Mouse (Mus musculus) gastrocnemius, adult 8-10 months (tissue): Measurements from ENCODE around the gene Opcml. TPM values are rescaled to one million over a fixed set of nuclear protein-coding genes. Genes with fewer than 3 reads are reported as not detected.

Experiments
- DNase-seq, 2 experiments: peaks; one replicate each; pipeline ENCODE4 v3.0.0; 2022; ENCODE audit warnings: low spot score in 2 of 2
- total RNA-seq, 4 experiments: library from RNA; stranded (reverse); gene quantifications; 2 replicates each; pipeline ENCODE4 v1.2.4; 2022

Opcml gene
- 1 to 10 TPM in 3 of 4 experiments, under 1 TPM in 1; 0.97 to 1.8 (median 1.2) TPM for total RNA-seq

GRCm38 (mm10) chr9:27790725-27791638, at the start of gene Opcml:
Gene Opcml (plus strand): TSS chr9:27790775.
- DNase-seq = no peak

DNA sequence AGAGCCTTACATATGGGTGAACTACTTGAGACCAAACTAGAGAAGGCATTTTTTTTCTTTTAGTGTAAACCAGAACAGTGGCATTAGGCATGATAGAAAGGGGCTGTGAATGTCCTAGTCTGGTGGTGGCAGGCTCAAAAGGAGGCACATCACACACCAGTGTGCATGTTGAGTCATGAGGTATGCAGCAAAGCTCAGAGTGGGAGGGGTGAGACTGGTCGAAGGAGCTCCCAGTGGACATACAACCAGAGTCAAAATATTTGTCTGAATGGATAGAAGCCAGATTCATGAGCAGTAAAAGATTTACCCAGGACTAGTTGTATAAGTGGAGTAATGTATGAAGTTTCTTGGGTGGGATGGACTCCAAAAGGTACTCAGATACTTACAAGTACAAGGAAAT, 31.9 kb upstream of the Opcml start:
- DNase-seq = no peak

DNA sequence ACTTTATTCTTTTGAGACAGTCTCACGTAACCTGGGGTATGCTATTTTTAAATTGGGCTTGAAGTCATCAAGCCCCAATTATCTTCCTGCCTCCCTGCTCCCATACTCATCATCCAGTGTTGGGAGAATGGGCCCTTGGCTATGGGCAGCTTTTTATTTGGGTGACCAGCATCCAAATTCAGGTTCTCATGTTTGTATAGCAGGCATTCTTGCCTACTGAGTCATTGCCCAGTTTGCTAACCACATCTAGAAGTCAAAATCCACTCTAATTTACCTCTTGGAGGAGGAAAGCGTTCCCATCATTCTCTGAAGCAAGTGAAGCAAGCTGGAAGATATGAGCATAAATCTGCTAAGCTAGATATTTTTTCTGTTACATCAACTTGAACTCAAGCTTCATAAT, 29.4 kb upstream of the Opcml start:
- no peak for DNase-seq

DNA sequence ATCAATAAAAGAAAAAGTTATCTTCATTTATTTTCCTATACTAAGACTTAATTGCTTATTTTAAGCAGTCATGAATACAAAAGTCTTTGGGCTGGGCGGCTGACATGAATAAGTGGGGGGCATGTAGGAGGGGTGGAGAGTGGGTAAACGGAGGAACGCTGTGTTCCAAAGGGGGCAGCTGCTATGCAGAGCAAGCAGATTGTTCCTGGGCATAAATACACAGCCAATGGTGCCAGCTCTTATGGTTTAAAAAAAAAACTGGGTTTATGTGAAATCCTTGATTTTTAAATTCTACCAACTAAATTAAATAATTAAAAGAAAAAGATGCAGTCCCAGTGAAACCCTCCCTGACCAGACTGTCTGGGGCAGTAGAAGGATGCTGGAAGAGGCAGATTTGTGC, 24.1 kb upstream of the Opcml start:
- no peak for DNase-seq

DNA sequence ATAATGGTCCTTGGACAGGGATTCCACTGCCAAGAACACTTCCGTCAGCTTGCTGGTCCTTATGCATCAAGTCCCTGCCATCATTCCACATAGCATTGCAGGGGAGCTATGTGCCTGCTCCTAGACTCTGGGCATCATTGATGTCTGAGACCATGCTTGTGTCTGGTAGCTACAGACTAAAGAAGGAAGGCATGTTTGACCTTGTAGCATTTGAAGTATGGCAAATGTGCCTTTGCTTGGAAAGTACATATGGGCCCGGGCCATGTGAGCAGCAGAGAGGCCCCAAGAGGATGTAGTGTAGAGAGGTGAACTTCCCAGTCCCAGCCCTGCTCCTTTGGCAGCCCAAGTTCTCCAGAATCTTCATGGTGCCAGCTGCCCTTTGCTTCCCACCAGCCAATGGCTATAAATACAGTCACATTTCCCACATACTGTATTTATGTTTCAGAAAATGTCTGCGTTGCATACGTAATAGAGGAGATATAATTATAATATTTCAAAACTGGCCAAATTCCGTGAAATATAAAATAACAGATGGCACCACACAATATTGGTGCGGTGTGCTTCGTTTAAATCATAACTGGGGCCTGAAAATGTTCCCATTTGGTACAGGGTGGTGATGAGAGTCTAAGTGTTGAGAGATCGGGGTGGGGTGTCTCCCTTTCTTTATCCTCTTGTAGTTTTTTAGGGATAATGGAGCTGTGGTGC, 23.2 kb upstream of the Opcml start:
- DNase-seq = no peak

DNA sequence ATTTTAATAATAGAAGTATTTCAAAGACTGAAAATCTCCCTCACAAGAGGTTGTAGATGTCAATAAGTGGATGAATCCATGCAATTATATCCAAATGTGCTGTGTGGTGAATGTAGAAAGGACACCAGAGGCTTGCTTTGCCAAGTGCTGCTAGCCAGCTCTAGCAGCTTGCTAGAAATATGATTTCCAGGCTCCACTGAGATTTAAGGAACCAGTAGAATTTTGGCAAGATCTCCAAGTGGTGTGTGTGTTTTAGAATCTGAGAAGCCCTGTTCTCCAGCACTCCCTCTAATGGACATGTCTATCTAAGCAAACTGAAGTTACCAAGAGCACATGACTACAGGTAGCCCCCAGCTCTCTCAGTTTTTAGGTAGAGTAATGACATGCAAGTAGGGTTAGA, 21.8 kb upstream of the Opcml start:
- DNase-seq = no peak

GRCm38 (mm10) chr9:27781291-27781993, 9.1 kb upstream of the Opcml start:
- DNase-seq = no peak

DNA sequence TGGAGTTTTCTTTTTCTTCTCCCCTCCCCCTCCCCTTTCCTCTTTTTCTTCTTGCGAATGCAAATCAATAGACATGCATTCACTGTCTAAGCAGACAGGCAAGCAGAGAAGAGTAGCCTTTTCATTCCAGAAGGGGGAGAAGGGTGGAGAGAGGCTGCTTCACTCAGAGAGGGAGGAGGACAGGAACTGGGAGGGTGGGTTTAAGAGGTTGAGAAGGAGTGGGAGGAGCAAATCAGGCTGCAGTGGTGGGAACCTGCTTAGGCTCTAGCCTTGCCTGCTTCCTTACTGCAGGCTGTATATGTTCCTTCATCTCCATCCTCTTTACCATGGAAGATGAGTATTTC, 8.6 kb upstream of the Opcml start:
- no peak for DNase-seq

DNA sequence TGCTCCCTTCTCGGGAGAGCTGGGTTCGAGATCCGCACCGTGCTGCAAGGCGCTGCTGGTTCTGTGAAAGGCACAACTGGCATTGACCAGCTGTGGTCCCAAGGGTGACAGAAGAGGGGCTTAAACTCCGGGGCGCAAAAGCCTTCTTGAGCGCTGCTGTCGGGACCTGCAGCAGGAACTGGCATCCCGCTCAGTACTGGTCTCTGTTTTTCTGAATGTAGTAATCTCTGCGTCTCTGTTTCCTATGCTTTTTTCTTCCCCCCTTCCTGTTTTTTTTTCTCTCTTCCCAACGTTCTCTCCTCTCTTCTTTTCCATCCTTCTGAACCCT, 1.0 kb downstream of the Opcml start:
- DNase-seq = no peak

GRCm38 (mm10) chr9:27792226-27792625, 1.7 kb downstream of the Opcml start:
- DNase-seq = no peak

- DNase-seq = no peak
These were observed 2.4 kb downstream of the Opcml start for GRCm38 (mm10) chr9:27792994-27793393.

- DNase-seq = no peak
These were observed 6.0 kb downstream of the Opcml start for GRCm38 (mm10) chr9:27796535-27796934.

DNA sequence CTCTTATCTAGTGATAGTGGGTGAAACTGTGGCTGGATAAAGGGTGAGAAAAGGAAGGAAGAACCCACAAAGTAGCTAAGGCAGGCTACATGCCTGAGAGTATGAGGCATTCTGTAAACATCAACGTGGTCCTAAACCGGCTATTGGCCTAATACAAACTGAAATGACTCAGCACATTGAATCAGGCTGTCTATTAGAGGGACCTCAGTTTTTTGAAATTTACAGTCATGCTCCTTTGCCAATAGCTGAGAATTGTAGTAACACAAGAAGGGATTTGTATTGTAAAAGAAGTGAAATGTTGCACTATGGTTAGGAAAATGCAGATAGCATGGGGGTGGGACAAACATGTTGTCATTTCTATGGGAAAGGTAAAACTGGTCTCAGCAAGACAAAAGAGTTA, 10.4 kb downstream of the Opcml start:
- DNase-seq = no peak

DNA sequence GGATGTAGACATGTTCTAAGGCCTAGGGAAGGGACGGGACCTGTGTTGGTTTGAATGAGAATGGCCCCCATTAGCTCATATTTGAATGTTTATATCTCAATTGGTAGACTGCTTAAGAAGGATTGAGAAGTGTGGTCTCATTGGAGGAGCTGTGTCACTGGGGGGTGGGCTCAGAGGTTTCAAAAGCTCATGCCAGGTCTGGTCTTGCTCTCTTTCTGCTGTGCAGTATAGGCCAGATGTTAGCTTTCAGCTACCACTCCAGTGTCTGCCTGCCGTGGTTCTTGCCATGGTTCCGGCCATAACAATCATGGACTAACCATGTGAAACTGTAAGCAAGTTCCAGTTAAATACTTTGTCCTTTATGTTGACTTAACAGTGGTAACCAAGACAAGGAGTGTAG, 11.2 kb downstream of the Opcml start:
- DNase-seq = no peak

DNA sequence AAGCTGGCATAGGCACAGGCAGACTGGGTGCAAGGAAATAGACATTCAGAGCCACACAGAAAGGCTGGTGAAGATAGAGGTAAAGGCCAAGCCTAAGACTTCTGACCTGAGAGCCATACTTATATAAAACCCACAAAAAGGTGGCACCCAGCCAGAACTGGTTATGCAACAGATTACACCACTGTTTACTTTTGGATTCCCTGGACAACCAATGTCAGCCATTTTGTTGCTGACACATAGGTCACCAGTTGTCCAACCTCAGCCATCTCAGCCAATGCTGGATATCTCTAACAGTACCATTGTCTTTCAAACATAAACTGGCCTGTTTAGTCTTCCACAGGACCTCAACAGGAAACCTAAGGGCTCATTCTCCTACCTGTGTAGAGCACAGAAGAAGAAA, 11.8 kb downstream of the Opcml start:
- DNase-seq = no peak

DNA sequence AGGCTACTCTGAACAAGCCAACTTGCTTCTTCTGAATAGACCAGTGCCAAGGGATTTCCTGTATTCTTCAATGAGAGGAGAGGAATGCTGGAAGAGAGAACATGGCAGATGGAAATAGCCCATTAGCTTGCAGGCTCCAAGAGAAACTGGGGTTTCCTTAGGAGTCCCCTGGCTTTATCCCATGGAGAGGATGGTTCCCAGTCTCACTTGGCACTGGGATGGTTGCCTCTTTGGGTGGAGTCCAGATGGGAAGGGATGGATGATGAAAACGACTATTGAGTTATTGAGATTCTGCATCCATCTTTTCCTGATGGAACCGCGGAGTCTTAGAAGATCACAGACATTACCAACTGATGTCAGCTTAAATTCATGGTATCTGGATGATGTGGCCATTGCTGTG, 13.9 kb downstream of the Opcml start:
- no peak for DNase-seq

GRCm38 (mm10) chr9:27809741-27810140, 19.2 kb downstream of the Opcml start:
- no peak for DNase-seq

DNA sequence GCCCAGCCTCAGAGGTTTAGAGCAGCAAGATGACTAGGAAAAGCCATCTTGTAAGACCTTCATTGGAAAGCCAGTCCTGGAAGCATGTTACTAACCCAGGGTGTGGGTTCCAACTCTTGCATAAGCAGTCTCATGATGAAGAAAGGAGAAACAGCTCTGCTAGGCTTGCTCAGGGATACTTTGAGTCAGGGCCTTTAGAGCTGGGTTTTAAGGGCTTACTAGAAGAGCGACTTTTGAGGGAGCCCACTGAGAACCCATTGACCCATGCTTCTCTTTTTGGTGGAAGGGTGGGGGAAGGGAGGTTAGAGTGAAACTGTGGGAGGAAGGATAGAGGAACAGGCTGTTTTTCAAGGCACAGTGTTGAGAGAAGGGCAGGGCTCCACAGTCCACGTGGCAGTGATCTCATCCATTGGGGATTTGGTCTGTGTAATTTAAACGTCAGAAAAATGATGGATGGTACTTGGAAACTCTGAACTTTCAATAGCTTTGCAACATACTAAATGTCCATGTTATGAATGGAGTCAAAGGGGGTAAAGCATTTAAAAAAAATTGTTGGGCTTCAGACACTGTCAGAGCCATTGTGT, 22.7 kb downstream of the Opcml start:
- DNase-seq = no peak

DNA sequence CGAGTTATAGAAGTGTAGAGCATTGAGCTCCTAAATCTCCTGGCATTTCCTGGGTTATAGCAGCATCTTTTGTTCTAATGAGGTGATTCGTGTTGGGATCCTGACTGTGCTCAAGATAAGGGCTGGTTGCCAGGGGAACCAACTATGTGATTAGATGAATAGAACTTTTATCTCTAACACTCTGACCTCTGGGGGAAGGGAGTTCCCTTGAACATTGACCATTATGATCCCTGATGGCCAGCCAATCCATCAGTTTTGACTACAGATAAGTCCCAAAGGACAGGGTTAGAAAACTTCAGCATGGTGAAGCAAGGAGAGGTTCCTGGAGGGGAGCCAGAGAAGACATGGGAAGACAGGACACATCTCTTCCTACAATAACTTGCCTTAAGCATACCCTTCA, 23.6 kb downstream of the Opcml start:
- DNase-seq = no peak

- no peak for DNase-seq
These were observed 30.6 kb downstream of the Opcml start for GRCm38 (mm10) chr9:27821197-27821596.

DNA sequence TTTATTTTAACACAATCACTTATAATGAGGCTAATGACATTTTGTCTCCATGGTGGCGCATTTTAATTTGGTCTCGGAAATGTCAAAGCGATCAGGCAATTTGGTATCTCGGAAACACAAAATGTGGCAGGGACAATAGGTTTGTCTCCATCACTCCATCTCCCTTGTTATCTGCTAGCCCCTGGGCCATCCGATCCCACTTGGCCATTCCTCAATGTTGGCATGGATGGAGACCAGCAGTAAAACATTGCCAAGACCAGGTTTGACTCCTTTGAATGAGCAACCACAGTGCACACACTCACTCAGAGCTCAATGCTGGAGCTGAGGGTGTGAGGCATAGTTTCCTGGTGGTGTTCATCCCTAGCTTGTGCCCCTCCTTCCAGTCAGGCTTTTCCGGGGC, 32.1 kb downstream of the Opcml start:
- no peak for DNase-seq

- no peak for DNase-seq
These were observed 33.8 kb downstream of the Opcml start for GRCm38 (mm10) chr9:27824424-27824823.
